Mouse (Mus musculus) pancreas, adult 10 weeks (tissue): ENCODE measurements around the gene Gm17720. TPM values are rescaled to one million over a fixed set of nuclear protein-coding genes. Genes with fewer than 3 reads are reported as not detected.

Source experiments
- polyA plus RNA-seq: library from polyadenylated mRNA; stranded (reverse); fragments of 350-450 nt; fragmentation: Illumina TruSeq; extraction: RNeasy Lipid Tissue Mini Kit (QIAGEN cat#74804); gene quantifications from one replicate; pipeline ENCODE4 v1.2.3, GENCODE M21; 2015; ENCODE audit warnings: low read depth, low replicate concordance; ENCODE audit not compliant: insufficient read depth

Gene Gm17720
- not detected for polyA plus RNA-seq

GRCm38 (mm10) chr8:110102653-110103052, at the start of gene Gm17720:
TSS of gene Gm17720 (minus strand) at chr8:110102753.

GRCm38 (mm10) chr8:110100907-110101306, 1.6 kb downstream of the Gm17720 start, which contains the start of gene Gm21964:
TSS of gene Gm21964 (plus strand) at chr8:110101207.

GRCm38 (mm10) chr8:110079282-110080221, 23.0 kb downstream of the Gm17720 start, which contains the start of gene Zfp612:
TSS of gene Zfp612 (plus strand) at chr8:110079746.

GRCm38 (mm10) chr8:110039659-110040058, 62.9 kb downstream of the Gm17720 start, which contains the start of gene Chst4:
TSS of gene Chst4 (minus strand) at chr8:110039740.

Other genes starting within 250 kb of the Gm17720 start
- gene Phlpp2, start 234.2 kb downstream of the Gm17720 start, polyA plus RNA-seq = 1.5 TPM
- 6.2 TPM for gene Marveld3, start 140.6 kb downstream of the Gm17720 start, polyA plus RNA-seq
- gene Tat, start 112.3 kb downstream of the Gm17720 start, polyA plus RNA-seq = 1.6 TPM
- gene Chst4, start 63.0 kb downstream of the Gm17720 start, polyA plus RNA-seq = 4.6 TPM
- 3.3 TPM for gene Zfp612, start 23.0 kb downstream of the Gm17720 start, polyA plus RNA-seq
- not detected for gene Gm21964, start 1.5 kb downstream of the Gm17720 start, polyA plus RNA-seq
- gene Calb2, start 65.5 kb upstream of the Gm17720 start, polyA plus RNA-seq = not detected
- 1.2 TPM for gene Cmtr2, start 112.9 kb upstream of the Gm17720 start, polyA plus RNA-seq
- not detected for gene Hydin, start 164.2 kb upstream of the Gm17720 start, polyA plus RNA-seq